Mouse (Mus musculus): Measurements from ENCODE around the gene Tex2. TPM values are rescaled to one million over a fixed set of nuclear protein-coding genes. Genes with fewer than 3 reads are reported as not detected.
A peak's percentile ranks its signal among the peaks of the same experiment; 100 is the strongest.
"Not testable (repeated sequence)": the region's sequence is repeated elsewhere in the genome, so short reads cannot be mapped to it uniquely, and the experiment has no call there.

The Tex2 gene
- polyA plus RNA-seq, 1 experiment from 2014 or later, result 18.3 TPM

GRCm38 (mm10) chr11:106639356-106639692, 26.1 kb upstream of the Tex2 start:
- 21% methylated on average over 5 of the region's 5 CpGs for WGBS
- H3K9me3 ChIP-seq, result no peaks in the 10 kb centered on the region
- no peak for ATAC-seq

DNA sequence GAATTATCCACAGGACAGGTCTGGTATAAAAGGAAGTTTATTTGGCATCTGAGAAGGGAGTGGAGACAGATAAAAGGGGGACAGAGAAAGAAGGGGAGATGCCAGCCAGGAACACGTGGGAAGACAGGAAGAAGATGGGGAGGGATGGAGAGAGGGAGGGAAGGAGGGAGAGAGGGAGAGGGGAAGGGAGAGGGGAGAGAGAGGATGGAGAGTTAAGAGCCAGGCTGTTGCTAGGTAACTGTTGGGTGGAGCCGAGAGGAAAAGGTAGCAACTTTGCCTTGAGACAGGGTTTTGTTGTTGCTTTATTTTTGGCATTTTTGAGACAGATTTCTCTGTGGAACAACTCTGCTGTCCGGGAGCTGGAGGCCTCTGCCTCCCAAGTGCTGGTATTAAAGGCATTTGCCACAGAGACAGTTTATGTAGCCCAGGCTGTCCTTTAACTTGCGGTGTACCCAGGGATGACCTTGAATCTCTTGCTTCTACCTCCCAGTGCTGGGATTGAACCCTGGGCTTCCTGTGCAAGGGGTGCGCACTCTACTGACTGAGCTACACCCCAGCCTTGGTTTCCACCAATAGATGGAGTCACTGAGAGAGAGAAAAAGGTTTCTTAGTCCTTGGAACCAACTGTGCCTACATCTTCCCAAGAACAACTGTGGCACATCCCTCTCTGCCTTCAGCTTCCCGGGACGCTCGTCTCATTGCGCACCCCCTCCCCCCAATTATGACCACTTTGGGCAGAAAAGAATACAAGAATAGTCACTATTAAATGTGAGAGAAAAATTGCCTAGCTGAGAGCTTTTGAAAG, 25.5 kb upstream of the Tex2 start:
- H3K4me3 ChIP-seq (replicated peaks), result no peak overlapping the region
- ATAC-seq, result no peak
- H3K27ac ChIP-seq, result no peak overlapping the region
- no peaks in the 10 kb centered on the region; the same call in 1 of the 2 replicates for H3K27me3 ChIP-seq
- H3K9me3 ChIP-seq, result no peaks in the 10 kb centered on the region
- H3K4me1 ChIP-seq (replicated peaks), result peaks cover 22% of the 10 kb centered on the region; the same call in 1 of the 2 replicates
- no peak overlapping the region for H3K9ac ChIP-seq (replicated peaks)
- no peak overlapping the region for H3K4me2 ChIP-seq (replicated peaks)
- WGBS, result 31% methylated on average over 9 of the region's 9 CpGs
- H3K36me3 ChIP-seq, result no peaks in the 10 kb centered on the region

More at GRCm38 (mm10) chr11:106639356-106639692, 26.1 kb upstream of the Tex2 start:
- H3K4me3 ChIP-seq (replicated peaks), result no peak overlapping the region
- H3K27ac ChIP-seq, result no peak overlapping the region
- no peak overlapping the region for H3K9ac ChIP-seq (replicated peaks)
- no peaks in the 10 kb centered on the region for H3K36me3 ChIP-seq
- H3K27me3 ChIP-seq, result no peaks in the 10 kb centered on the region; the same call in 1 of the 2 replicates
- H3K4me1 ChIP-seq (replicated peaks), result peaks cover 22% of the 10 kb centered on the region; the same call in 1 of the 2 replicates
- no peak overlapping the region for H3K4me2 ChIP-seq (replicated peaks)

DNA sequence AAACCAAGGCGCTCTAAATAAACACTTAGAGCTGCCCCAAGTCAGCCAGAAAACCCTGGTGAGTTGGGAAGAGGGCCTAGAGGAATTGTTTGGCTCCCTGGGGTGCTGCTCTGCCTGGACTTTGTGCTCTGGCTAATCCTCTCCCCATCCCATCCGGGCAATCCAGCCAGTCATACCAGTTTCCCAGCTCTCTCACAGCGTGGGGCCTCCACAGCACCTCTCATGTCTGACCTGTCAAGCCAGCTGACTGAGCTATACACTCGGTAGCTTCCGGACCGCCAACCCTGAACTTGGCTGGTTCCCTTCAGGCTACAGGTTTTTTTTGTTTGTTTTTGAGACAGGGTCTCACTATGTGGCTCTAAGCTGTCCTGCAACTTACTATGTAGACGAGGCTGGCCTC, 24.5 kb upstream of the Tex2 start:
- Histone ChIP-seq H3K4me2 (replicated peaks) (no peak overlapping the region), H3K27ac (no peak overlapping the region), H3K36me3 (no peaks in the 10 kb centered on the region), H3K4me3 (replicated peaks) (no peak overlapping the region), H3K27me3 (no peaks in the 10 kb centered on the region; the same call in 1 of the 2 replicates), H3K4me1 (replicated peaks) (peaks cover 22% of the 10 kb centered on the region; the same call in 1 of the 2 replicates), H3K9me3 (peaks cover 4% of the 10 kb centered on the region; the same call in 1 of the 2 replicates), H3K9ac (replicated peaks) (no peak overlapping the region)
- WGBS, result 8% methylated on average over 7 of the region's 7 CpGs
- no peak for ATAC-seq

- 66% methylated on average over 2 of the region's 2 CpGs for WGBS
- H3K9me3 ChIP-seq, result peaks cover 11% of the 10 kb centered on the region
- no peak overlapping the region for H3K27ac ChIP-seq
- no peaks in the 10 kb centered on the region for H3K36me3 ChIP-seq
- peaks cover 22% of the 10 kb centered on the region; the same call in 1 of the 2 replicates for H3K4me1 ChIP-seq (replicated peaks)
- H3K27me3 ChIP-seq, result no peaks in the 10 kb centered on the region; the same call in 1 of the 2 replicates
- no peak overlapping the region for H3K9ac ChIP-seq (replicated peaks)
- H3K4me2 ChIP-seq (replicated peaks), result no peak overlapping the region
- no peak overlapping the region for H3K4me3 ChIP-seq (replicated peaks)
- ATAC-seq, result no peak
These were observed 22.7 kb upstream of the Tex2 start for GRCm38 (mm10) chr11:106635946-106636345.

DNA sequence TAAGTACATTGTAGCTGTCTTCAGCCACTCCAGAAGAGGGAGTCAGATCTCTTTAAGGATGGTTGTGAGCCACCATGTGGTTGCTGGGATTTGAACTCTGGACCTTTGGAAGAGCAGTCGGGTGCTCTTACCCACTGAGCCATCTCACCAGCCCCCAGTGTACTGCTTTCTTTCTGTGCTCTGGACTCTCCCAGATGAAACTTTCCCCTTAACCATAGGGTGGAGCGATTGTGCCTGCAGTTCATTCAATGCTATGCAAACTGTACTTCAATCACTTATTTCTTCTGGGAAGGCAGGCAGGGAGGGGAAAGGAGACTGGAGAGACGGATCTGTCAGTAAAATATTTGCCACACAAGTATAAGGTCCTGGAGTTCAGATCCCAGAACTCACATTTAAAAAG, 21.0 kb upstream of the Tex2 start:
- H3K4me3 ChIP-seq (replicated peaks); H3K4me2 ChIP-seq (replicated peaks); H3K27me3 ChIP-seq; H3K9ac ChIP-seq (replicated peaks); H3K27ac ChIP-seq; H3K36me3 ChIP-seq; ATAC-seq: not testable (repeated sequence)
- peaks cover 15% of the 10 kb centered on the region; the same call in 1 of the 2 replicates for H3K4me1 ChIP-seq (replicated peaks)
- peaks cover 11% of the 10 kb centered on the region for H3K9me3 ChIP-seq
- 94% methylated on average over 3 of the region's 3 CpGs for WGBS

GRCm38 (mm10) chr11:106633456-106633855, 20.2 kb upstream of the Tex2 start:
- no peak overlapping the region for H3K4me2 ChIP-seq (replicated peaks)
- WGBS, result 91% methylated on average over 2 of the region's 2 CpGs
- peaks cover 9% of the 10 kb centered on the region; the same call in 1 of the 2 replicates for H3K4me1 ChIP-seq (replicated peaks)
- H3K9ac ChIP-seq (replicated peaks), result no peak overlapping the region
- no peak for ATAC-seq
- H3K4me3 ChIP-seq (replicated peaks), result no peak overlapping the region
- peaks cover 11% of the 10 kb centered on the region for H3K9me3 ChIP-seq
- no peaks in the 10 kb centered on the region for H3K36me3 ChIP-seq
- H3K27me3 ChIP-seq, result no peaks in the 10 kb centered on the region
- H3K27ac ChIP-seq, result no peak overlapping the region

DNA sequence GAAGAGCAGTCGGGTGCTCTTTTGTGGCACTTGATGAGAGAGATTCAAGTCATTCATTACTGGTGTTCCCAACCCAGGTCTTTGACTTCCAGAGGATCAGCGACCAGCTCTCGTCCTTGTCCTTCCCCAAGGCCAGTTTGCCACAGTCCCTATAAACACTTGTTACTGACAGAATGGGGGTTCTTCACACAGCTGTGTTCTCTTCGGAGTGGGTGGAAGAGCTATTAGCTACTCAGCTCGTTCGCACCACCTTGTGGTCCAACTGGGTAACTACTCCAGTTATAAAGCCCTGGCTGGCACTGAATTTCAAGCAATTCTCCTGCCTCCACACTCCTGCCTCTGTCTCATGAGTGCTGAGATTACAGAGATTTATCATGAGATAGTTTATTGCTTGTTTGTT, 14.5 kb upstream of the Tex2 start:
- no peaks in the 10 kb centered on the region for H3K4me1 ChIP-seq (replicated peaks)
- H3K9me3 ChIP-seq, result peaks cover 7% of the 10 kb centered on the region
- no peak overlapping the region for H3K27ac ChIP-seq
- ATAC-seq, result peak; percentile 63; the same call in 1 of the 2 replicates
- H3K27me3 ChIP-seq, result no peaks in the 10 kb centered on the region
- 26% methylated on average over 6 of the region's 6 CpGs for WGBS
- no peaks in the 10 kb centered on the region for H3K36me3 ChIP-seq
- no peak overlapping the region for H3K4me3 ChIP-seq (replicated peaks)
- no peak overlapping the region for H3K9ac ChIP-seq (replicated peaks)
- no peak overlapping the region for H3K4me2 ChIP-seq (replicated peaks)

- no peak overlapping the region for H3K27ac ChIP-seq
- no peak overlapping the region for H3K4me2 ChIP-seq (replicated peaks)
- no peak overlapping the region for H3K4me3 ChIP-seq (replicated peaks)
- ATAC-seq, result no peak
- no peak overlapping the region for H3K9ac ChIP-seq (replicated peaks)
- H3K9me3 ChIP-seq, result no peaks in the 10 kb centered on the region
- H3K27me3 ChIP-seq, result no peaks in the 10 kb centered on the region
- WGBS, result 51% methylated on average over 3 of the region's 3 CpGs
- no peaks in the 10 kb centered on the region for H3K36me3 ChIP-seq
- H3K4me1 ChIP-seq (replicated peaks), result no peaks in the 10 kb centered on the region
These were observed 12.4 kb upstream of the Tex2 start for GRCm38 (mm10) chr11:106625577-106625976.

DNA sequence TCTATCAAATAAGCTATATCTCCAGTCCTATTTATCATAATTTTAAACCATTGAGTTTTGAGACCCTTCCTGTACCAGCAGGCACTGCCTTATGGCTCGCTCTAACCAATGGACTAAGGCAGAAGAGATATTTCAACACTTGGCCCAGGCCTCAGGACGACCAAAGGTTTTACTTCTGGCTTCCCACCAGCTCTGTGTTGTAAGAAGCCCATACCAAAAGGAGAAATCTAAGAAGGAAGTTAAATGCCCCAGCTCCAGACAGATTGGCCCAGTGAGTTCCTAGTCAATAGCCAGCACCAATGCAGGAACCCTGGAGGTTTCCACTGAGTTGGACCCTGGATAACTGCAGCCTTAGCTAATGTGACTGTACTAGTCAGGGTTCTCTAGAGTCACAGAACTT, 10.4 kb upstream of the Tex2 start:
- no peak overlapping the region for H3K27ac ChIP-seq
- no peak overlapping the region for H3K4me3 ChIP-seq (replicated peaks)
- no peaks in the 10 kb centered on the region for H3K36me3 ChIP-seq
- no peak for ATAC-seq
- H3K4me2 ChIP-seq (replicated peaks), result no peak overlapping the region
- H3K27me3 ChIP-seq, result no peaks in the 10 kb centered on the region
- no peak overlapping the region for H3K9ac ChIP-seq (replicated peaks)
- H3K9me3 ChIP-seq, result no peaks in the 10 kb centered on the region
- WGBS, result 85% methylated on average over 2 of the region's 2 CpGs
- no peaks in the 10 kb centered on the region for H3K4me1 ChIP-seq (replicated peaks)

GRCm38 (mm10) chr11:106622056-106622455, 8.8 kb upstream of the Tex2 start:
- no peaks in the 10 kb centered on the region for H3K27me3 ChIP-seq
- H3K4me3 ChIP-seq (replicated peaks), result no peak overlapping the region
- no peak for ATAC-seq
- no peaks in the 10 kb centered on the region for H3K4me1 ChIP-seq (replicated peaks)
- H3K27ac ChIP-seq, result no peak overlapping the region
- no peaks in the 10 kb centered on the region for H3K36me3 ChIP-seq
- WGBS, result 86% methylated on average over 8 of the region's 8 CpGs
- H3K9me3 ChIP-seq, result no peaks in the 10 kb centered on the region
- no peak overlapping the region for H3K9ac ChIP-seq (replicated peaks)
- H3K4me2 ChIP-seq (replicated peaks), result no peak overlapping the region

DNA sequence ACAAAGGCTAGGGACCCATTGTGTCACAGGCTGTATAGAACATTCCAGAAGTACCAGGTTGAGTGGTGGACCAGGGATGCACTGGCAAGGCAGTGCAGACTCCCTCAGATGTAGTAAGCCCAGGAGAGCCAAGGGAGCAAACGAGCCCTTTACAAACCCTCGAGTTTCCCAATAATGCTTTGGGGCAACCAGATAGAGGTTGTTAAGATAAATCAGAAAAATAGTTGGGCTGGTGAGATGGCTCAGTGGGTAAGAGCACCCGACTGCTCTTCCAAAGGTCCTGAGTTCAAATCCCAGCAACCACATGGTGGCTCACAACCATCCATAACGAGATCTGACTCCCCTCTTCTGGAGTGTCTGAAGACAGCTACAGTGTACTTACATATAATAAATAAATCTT, 5.5 kb upstream of the Tex2 start:
- H3K4me3 ChIP-seq (replicated peaks); ATAC-seq; H3K9ac ChIP-seq (replicated peaks); H3K4me2 ChIP-seq (replicated peaks); H3K27me3 ChIP-seq; H3K36me3 ChIP-seq; H3K4me1 ChIP-seq (replicated peaks); H3K27ac ChIP-seq; H3K9me3 ChIP-seq: not testable (repeated sequence)
- WGBS, result 93% methylated on average over 4 of the region's 4 CpGs

GRCm38 (mm10) chr11:106617821-106618580, 4.8 kb upstream of the Tex2 start:
- no peak for ATAC-seq
- no peaks in the 10 kb centered on the region for H3K36me3 ChIP-seq
- 86% methylated on average over 13 of the region's 13 CpGs for WGBS
- no peak overlapping the region for H3K27ac ChIP-seq
- H3K4me1 ChIP-seq (replicated peaks), result 0 out of 2 replicates have a peak, but pooled peaks cover 6% of the 10 kb centered on the region
- H3K9ac ChIP-seq (replicated peaks), result no peak overlapping the region
- H3K9me3 ChIP-seq, result no peaks in the 10 kb centered on the region
- H3K4me2 ChIP-seq (replicated peaks), result no peak overlapping the region
- H3K27me3 ChIP-seq, result no peaks in the 10 kb centered on the region
- H3K4me3 ChIP-seq (replicated peaks), result no peak overlapping the region
